Mouse (Mus musculus) liver, adult (tissue): ENCODE data around the gene Cd82.

Source experiments
- GATA4 ChIP-seq: IDR thresholded peaks from 2 replicates; pipeline ENCODE4 v1.6.1; 2014; ENCODE audit warnings: mild to moderate bottlenecking, low read length; ENCODE audit not compliant: insufficient replicate concordance

The Cd82 gene

DNA sequence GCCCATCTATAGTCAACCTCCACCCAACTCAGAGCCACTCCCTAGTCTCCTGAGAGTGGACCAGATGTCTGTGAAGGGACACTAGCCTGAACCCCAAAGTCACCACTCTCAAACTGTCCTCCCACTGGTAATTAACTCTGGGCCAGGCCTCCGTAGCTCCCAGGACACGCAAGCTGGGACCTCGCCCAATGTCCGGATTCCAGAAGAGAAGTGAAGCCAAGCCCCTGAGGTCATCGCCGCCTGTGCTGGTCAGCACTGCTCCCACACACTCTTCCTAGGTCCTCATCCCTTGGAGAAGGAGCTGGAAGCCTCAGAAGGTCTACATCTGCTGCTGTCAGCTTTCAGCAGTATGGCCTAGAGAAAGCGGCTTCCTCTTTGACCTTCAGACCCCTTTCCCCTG, 13.5 kb upstream of the Cd82 start:
- no peak for TF ChIP-seq GATA4

GRCm38 (mm10) chr2:93475040-93475439, 12.1 kb upstream of the Cd82 start:
- no peak for TF ChIP-seq GATA4

GRCm38 (mm10) chr2:93473915-93474314, 11.0 kb upstream of the Cd82 start:
- no peak for TF ChIP-seq GATA4

- peak; percentile 66 for TF ChIP-seq GATA4
Observed at GRCm38 (mm10) chr2:93470849-93471576, 8.1 kb upstream of the Cd82 start.

GRCm38 (mm10) chr2:93470127-93470526, 7.2 kb upstream of the Cd82 start:
- no peak for TF ChIP-seq GATA4

DNA sequence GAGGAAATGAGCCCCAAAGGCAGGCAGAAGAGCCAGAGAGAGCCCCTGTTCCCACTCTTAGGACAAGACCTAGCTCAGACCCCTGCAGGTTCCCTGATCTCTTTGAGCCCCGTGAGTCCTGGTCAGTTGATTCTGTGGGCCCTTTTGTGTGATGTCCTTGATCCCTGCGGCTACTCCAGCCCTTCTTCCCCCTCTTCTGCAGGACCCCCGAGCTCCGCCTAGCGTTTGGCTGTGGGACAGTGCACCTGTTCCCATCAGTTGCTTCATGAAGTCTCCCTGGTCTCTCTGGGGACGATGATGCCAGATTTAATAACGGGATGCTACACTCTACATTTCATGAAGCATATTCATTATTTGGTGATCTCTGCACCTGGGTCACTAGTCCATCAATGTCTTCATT, 6.2 kb upstream of the Cd82 start:
- TF ChIP-seq GATA4: no peak

DNA sequence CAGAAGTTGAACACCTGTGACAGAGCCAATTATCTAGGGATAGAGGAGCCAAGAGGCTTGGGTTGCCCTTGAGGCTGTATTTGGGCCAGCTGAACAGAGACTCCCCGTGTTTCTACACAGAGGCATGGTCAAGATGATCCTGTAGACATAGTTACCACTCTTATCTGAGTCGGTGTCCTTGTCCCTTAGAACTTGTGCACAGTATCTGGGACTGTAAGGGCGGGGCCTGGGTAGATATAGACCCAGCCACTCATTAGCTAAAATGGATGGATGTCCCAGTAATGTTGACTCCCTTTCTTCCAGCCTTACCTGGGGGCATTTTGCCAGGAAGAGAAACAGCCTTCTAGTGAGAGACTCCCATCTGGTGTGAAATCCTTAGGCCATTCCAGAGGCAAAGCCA, 3.4 kb upstream of the Cd82 start:
- no peak for TF ChIP-seq GATA4

GRCm38 (mm10) chr2:93461869-93462714, 848 bp downstream of the Cd82 start:
- peak; percentile 14; the same call in 1 of the 2 replicates for TF ChIP-seq GATA4

DNA sequence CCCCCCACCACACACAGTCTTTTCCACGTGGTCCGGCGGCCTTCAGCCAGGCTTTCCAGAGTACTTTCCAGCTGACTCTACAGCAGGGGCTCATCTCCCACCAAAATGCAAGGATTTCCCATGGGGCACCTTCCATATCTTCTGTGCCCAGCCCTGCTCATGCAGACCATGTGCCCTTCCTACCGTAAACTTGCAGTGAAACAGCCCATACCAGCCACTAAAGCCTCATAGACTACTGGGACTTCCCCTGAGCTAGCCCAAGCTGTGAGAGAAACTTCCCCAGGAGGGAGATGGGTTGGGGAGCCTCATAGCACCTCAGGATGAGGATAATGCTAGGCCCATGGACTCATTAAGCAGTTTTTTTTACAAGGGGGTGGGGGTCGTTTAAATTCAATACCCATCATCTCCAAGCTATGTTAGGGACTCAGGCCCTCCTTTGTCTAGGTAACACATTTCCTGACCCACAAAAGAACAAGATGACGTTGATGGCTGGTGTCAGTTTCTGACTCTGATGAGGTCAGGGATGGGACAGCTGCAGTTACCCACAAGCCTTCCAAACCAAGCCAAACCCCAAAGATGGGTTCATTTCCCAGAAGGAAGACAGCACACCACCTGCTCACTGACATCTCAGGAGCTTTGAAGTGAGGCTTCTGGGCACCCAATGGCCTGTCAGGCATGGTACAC, 2.0 kb downstream of the Cd82 start:
- TF ChIP-seq GATA4: no peak

DNA sequence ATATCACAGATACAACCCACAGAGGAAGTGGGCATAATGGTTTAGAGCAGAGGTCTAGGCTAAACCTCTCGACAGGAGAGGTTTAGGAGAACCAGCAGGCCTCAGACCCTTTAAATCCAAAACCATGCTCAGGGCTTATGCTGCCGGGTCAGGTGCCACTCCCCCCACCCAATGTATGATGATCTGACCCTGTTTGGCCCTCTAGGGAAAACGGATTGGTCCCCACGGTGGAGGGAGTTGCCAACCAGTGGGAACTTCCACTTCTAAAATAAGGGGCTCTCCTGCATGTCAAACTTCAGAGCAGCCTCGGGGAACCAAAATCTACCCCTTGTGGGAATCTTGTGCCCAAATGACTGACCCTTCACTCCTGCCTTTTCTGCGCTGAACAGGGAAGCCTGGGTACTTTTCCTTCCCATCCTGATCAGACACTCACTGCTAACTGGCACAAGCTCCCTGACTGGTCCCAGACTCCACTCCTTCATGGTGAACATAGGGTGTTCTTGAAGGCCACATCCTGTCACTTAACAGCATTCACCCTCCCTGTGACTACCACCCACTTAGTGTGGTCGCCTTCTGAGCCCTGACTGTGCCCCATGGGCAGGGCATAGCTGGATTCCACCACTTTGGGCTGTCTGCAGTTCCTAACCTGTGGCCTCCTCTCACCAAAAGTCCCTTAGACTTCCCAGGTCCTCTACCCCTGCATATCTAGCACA, 3.6 kb downstream of the Cd82 start:
- TF ChIP-seq GATA4: no peak

- peak; percentile 65; the same call in 1 of the 2 replicates for TF ChIP-seq GATA4
Observed at GRCm38 (mm10) chr2:93458332-93459207, 4.4 kb downstream of the Cd82 start.

DNA sequence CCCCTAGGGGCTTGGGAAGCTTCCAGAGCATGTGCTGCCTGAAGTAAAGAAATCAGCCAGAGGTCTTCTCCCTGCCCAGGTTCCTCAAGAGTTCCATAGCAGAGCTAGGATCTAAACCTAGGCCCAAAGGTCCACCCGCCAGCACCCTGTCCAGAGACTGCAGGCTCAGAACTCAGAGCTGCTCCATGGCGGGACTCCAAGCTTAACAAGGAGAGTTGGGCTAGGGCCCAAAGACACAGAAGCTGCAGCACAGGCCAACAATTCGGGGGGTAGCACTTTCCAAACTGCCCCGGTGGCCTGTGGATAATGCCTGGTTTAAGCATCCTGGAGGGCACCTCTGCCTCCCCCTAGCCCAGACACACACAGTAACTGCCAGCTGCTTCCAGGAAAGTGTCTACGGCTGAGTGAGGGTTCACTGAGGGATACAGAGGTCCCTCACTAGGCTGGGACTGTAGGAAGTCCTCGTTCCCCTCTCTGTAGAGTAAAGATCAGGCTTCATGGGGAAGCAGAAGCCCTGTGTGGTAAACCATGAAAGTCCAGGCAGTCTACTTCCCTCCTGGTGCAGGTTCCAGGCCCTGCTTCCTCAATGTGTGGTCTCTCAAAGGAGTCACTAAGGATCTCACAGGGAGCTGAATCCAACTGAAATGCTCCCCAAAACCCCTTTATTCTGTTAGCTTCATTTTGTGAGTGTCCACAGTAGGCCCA, 5.4 kb downstream of the Cd82 start:
- no peak for TF ChIP-seq GATA4

DNA sequence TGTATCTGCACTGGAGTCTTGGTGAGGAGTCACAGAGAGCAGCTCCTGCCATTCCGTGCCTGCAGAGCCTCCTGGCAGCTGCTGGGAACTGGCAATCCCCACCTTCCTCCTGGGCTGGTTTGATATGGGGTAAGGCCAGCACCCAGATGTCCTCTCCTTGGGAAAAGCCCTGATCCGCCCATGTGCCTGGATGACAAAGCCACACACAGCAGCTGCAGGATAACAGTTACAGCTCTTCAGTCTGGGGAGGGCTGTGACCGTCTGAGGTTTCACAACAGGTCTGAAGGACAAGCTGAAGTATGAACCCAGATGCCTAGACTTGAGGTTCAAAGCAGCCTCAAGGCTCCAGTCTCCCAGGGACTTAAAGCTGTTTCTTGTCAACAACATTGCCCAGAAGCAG, 6.8 kb downstream of the Cd82 start:
- no peak for TF ChIP-seq GATA4

DNA sequence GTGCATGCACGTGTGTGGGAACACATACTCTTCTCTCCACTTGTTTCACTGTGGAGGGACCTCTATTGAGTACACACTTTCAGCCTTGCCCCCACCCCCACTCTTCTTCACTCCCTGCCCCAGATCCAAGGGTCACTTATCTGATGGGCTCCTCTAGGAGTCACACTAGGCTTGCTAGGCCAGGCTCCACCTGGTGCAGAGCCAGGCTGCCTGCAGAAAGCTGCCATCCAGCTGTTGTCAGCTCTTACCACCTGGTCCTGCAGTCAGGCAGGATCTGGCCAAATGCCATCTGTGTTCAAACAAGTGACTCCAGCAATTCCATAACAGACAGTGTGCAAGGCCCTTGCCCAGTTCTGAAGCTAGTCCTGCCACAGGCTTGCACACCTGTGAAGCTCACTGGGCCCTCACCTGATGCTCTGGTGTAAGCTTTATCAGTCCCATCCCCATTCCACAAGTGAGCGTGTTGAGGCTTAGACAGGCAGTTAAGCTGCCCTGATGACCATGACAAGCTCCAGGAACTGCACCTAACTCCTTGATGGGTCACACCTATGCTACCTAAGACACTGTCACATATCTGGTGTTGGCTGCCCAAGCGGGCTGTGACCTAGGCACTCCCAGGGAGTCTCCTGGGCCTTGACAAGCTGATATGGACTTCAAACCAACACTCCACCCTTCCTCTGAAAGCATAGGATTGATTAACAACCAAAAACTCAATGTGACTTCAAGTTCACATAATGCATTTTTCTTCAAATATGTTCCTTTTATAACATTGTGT, 7.9 kb downstream of the Cd82 start:
- peak; percentile 99 for TF ChIP-seq GATA4
